Mouse (Mus musculus) CD4-positive, CD25-positive, alpha-beta regulatory T cell, adult 2 months (primary cell): Measurements from ENCODE around the gene Daam2.

Experiments
- DNase-seq: peaks from one replicate; pipeline ENCODE4 v3.0.0-alpha.2; 2012; ENCODE audit warnings: low read depth, low spot score

Daam2 gene

GRCm38 (mm10) chr17:49563830-49564470, at the start of gene Daam2:
Daam2 (minus strand) TSS chr17:49564343.
- DNase-seq: no peak

DNA sequence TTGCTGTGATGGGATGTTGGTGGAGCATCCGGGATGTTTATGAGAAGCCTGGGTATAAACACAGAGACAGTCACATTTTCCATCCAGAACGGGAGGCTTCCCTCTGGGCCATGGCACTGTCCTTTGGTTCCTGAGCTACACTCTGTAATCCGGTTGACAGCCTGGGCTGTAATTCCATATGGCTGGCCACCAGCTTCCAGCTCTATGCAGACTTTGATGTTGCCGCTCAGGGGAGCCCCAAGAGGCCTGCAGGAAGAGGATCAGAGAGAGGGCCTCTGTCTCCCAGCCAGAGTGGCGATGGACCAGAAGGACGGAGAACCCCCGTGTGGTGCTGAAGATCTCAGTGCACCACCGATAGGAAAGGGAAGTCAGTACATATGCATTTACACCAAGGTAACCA, 46.2 kb upstream of the Daam2 start:
- no peak for DNase-seq

DNA sequence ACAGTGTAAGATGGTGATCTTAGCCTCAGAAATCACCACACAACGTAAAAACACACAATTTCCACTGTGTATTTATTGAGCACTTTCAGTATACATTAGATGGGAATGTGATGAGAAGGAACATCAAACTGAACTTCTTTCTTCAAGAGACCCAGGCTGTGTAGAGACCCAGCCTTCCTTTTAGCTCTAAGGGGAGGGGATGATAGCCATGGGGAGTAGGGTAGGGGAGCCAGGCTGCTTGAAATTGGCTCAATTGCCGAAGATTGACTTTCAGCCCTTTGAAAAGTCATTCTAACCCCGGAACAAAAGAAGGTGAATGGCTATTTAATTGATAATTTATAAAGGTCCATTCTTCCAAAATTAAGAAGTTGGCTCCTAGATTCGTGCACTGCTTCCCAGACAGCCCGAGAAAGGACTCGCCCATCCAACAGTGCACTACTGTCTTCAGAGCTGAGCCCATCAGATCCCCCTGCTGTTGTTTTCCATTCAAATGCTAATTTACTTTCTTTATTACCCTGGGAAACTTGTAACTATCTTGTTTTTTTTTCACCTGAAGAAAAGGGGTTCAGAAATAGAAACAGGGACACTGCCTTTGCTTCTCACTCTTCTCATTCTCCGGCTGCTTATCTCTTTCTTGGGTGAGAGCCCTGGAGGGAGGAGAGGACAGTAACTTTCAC, 43.3 kb upstream of the Daam2 start:
- no peak for DNase-seq

DNA sequence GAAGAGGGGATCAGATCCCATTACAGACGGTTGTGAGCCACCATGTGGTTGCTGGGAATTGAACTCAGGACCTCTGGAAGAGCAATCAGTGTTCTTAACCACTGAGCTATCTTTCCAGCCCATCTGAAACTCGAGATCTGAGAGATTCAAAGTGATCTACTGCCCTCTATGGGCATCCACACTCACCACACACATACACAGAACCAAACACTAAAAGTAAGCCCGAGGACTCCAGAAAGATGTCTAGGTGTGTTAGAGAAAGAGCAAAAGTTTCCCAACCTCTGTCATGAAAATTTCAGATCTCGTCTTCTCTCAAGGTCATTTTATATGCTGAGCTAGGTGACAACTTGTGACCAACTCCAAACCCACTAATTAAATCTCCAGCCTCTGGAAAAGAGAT, 41.3 kb upstream of the Daam2 start:
- no peak for DNase-seq

- DNase-seq: no peak
Measured at GRCm38 (mm10) chr17:49590051-49590450, 25.9 kb upstream of the Daam2 start.

DNA sequence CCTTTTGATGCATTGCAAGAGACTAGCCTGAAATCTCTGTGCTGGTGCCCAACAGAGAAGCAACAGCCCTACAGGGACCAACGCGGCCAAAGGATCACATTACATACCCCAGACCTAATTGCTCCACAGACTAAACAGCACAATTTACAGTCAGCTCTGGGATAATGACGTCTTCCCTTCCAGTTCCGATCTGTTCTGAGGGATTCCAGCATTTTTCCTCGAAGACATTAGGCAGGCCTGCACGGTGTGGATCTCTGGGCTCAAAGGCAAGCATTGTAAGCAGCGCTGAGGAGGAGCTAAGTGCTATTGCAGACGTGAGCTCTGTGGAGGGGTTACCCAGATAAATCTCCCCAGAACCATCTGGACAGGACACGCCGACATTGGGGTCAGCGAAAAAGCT, 18.3 kb upstream of the Daam2 start:
- no peak for DNase-seq

DNA sequence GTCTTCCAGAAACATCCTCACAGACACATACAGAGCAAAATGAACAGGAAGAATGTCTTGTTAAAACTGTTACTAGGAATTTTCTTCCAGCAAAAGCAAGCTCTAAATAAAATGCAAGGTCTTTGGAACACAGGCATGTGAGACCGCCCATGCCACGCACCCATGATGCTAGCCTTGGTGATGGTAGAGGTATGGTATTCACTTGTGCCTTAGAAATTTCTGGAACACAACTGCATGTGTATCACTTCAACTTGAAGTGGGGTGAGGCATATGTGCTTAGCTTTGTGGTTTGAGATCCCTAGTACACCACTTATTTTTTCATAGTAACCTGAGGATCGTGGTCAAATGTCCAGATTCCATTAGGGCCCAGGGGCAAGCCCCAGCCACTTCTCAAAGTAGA, 13.2 kb upstream of the Daam2 start:
- no peak for DNase-seq

DNA sequence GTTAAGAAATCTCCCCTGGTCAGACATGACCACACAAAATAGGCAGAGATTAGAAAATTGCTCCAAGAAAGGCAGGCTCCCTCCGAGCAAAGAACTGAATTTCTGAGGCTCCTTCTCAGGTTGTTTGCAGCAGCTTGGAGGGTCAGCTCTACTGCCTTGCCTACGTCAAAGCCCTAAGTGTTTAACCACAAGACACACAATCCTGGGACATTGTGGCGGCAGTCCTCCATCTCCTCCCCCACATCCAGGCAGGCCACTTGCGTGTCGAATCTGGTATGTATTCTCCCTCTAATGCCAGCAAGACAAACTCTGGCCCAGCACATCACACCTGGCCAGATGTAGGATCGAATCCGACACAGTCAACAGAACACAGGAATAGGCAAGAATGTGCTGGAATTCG, 4.6 kb upstream of the Daam2 start:
- no peak for DNase-seq

GRCm38 (mm10) chr17:49564489-49564888, 346 bp upstream of the Daam2 start:
- DNase-seq: no peak

DNA sequence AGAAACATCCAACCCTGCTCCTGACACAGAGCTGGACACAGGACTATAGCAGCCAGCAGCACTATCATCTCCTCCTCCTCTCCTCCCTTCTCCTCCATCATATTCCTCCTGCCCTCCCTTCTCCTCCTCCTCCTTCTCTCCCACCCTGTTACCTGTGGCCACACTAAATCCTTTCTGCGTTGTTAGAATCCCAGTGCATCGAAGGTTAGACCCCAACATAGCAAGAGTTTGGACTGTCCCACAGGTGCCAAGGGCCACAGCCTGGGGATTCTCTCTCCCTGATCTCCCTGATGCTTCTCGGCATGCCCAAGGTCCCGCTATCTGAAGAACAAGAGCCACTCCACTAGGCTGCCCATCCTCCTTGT, 745 bp downstream of the Daam2 start:
- no peak for DNase-seq

DNA sequence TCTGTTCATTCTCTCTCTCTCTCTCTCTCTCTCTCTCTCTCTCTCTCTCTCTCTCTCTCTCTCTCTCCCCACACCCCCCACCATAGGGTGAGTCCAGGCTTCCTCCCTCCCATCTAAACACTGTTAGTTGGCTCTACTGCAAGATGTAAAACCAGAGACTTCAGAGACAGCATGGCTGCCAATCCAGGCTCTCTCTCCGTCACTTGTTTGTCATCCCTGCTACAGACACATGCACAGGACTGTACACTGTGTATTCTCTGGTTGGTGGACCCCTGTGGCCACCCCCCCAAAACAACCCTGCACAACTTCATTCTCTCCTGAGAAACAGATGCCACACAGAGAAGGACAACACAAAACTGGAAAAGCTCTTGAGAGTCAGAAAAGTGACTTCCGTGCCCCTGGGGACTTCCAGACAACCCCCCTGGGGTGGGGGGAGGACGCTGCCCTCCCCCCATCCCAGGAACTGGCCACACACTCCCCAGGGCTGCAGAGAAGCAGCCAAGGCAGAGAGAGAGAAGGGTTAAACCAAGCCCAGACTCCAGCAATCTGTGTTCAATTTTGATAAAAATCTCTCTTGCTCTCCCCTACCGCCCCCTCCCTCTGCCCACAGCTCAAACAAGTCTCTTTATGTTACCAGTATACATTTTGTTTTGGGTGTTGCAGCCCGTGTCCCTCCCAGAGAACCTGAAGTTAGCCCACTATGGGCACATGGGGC, 1.3 kb downstream of the Daam2 start:
- DNase-seq: no peak

DNA sequence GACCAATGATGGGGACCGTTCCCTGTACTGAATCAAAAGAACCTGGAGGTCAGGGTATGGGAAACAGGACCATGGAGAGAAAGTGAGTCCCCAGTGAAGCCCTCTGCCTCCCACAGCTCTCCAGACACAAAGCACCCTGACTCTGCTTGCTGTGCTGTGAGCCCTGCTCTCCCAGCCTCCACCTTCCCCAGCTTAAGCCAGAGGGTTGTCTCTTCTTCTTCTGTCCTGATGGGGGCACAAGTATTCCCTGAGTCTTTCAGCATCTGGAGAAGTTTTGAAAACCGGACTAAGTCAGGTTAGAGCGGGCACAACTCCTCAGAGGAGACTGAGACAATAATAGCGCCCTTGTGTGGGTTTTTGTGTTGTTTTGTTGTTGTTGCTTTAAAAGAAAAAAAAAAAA, 2.2 kb downstream of the Daam2 start:
- DNase-seq: no peak

DNA sequence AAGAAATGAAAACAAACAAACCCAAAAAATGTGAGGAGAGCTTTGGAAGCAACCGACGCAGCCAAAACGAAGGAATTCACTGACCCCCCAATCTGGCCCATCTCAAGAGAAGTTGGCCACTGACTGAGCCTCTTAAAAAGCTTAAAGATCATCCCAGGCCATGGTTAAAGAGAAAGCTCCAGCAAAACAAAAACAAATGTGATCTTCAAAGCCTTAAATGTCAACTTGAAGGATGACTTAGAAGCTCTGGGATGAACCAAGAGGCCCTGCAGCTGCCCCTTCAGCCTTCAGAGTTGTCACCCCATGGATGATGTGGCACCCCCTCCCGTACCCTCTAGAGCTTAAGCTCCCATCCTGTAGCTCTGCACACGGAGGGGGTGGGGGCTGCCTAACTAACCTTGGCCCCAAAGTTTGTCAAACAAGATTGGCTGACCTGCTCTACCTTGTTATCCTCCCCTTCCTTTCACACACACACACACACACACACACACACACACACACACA, 4.3 kb downstream of the Daam2 start:
- DNase-seq: no peak

- DNase-seq: no peak
Measured at GRCm38 (mm10) chr17:49556169-49556568, 8.0 kb downstream of the Daam2 start.

- no peak for DNase-seq
Measured at GRCm38 (mm10) chr17:49551991-49552390, 12.2 kb downstream of the Daam2 start.

GRCm38 (mm10) chr17:49551465-49551864, 12.7 kb downstream of the Daam2 start:
- no peak for DNase-seq

GRCm38 (mm10) chr17:49545997-49546396, 18.1 kb downstream of the Daam2 start:
- no peak for DNase-seq

DNA sequence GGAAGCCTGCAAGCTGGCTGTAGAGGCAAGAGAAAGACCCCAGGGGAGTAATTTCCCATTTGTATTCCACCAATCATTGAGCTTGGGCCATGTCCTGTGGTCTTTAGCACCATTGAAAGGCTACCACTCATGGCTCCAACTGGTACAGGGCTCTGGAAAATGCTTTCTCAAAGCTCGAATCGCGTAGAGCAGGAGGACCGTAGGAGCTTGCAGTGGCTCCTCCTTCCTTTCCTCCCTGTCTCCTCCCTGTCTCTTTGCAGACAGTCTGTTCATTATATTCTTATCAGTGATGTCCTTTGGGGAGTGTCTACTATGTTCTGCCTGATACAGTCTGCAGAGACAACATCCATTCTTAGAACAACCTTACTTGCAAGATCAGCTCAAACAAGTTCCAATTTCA, 18.7 kb downstream of the Daam2 start:
- DNase-seq: no peak

- no peak for DNase-seq
Measured at GRCm38 (mm10) chr17:49544561-49544960, 19.6 kb downstream of the Daam2 start.

- no peak for DNase-seq
Measured at GRCm38 (mm10) chr17:49540706-49541105, 23.4 kb downstream of the Daam2 start.

GRCm38 (mm10) chr17:49539204-49539603, 24.9 kb downstream of the Daam2 start:
- no peak for DNase-seq

GRCm38 (mm10) chr17:49535580-49535979, 28.6 kb downstream of the Daam2 start:
- DNase-seq: no peak

DNA sequence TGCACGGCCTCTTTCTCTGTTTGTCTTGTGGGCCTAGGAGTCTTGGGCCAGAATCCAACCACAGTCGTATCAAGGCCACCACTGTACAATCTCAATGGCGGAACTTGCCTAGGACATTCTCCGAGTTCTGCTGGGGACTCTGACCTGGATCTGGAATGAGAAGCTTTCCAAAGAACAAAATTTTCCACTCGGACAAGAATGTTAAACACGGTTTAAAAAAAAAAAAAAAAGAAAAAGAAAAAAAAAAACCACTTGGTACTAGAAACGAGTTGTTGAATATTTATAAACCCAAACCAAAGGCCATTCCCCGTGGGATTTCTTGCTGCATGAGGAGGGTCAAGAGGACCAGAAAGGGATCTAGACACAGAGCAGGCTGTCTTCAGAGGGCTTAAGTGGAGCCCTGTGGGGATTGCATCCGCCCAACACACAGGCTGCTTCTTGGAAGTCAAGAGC, 29.9 kb downstream of the Daam2 start:
- no peak for DNase-seq
